Mouse (Mus musculus): ENCODE measurements around the gene Srp9. TPM values are rescaled to one million over a fixed set of nuclear protein-coding genes. Genes with fewer than 3 reads are reported as not detected.

Srp9 gene
- polyA plus RNA-seq, 1 experiment from 2014 or later, result 113 TPM

DNA sequence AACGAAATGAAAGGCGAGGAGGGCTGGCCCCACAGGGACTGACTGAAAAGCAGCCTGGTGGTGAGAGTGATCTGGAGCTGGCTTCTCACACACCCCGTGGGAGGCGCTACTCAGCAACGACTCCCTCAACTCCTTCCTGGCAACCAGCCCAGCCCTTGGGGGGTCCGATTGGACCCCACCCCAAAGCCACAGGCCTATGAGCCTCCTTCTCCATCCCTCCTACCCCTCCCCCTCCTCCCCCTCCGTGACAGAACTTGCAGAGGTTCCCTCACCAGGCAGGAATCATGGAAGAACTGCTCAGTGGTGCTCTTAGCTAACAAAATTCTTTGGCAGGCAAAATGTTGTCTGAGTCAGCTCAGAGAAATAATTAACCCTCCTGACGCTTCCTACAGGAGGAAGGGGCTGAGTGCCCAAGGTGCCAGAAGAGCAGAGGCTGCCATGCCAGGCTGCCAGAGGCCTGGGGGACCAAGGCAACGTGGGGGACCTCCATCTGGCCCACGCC lies 29.2 kb upstream of the Srp9 start:
- no peaks in the 10 kb centered on the region for H3K27me3 ChIP-seq (ENCODE audit: control insufficient read depth, insufficient read depth, low read length)
- H3K27ac ChIP-seq (replicated peaks in 1 of 2; ENCODE audit: control insufficient read depth in 1 of 2, insufficient read depth in 1 of 2, low read depth in 2 of 2, low read length in 2 of 2), result no peak overlapping the region
- H3K9me3 ChIP-seq (ENCODE audit: control insufficient read depth, low read length), result no peaks in the 10 kb centered on the region
- no peak for ATAC-seq (ENCODE audit: insufficient number of reproducible peaks, insufficient read depth, low FRiP score, low read depth)
- peak overlapping the region; percentile 30 for H3K4me2 ChIP-seq (ENCODE audit: low read length)
- H3K9ac ChIP-seq (ENCODE audit: low read length), result no peak overlapping the region
- peaks cover 17 to 36% of the 10 kb centered on the region in 2 experiments for H3K4me1 ChIP-seq (ENCODE audit: control insufficient read depth in 2 of 2, insufficient read depth in 2 of 2, low read length in 2 of 2)
- WGBS, result 22% methylated on average over 9 of the region's 10 CpGs
- no peak overlapping the region for H3K4me3 ChIP-seq (ENCODE audit: control insufficient read depth in 1 of 2, insufficient read depth in 1 of 2, low read depth in 1 of 2, low read length in 2 of 2)
- no peaks in the 10 kb centered on the region for H3K36me3 ChIP-seq (ENCODE audit: control insufficient read depth, insufficient read depth, low read length)

DNA sequence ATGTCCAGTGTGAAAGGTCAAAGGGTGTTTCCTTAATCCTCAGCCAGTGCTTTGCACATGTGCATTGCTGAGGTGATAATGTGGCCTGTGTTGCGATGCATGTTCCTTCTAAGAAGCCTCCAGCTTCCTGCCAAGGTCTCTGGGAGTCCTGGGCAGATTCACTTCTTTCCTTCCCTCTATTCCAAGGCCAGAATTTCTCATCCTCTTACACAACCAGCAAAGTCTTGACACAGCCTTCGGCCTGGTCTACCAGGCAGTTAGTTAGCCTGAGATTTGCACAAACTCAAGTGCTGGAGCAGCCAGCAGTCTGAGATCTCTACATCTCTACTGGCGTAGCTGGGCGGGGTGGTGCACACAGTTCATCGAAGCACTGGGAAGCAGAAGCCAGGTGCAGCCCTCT lies 27.8 kb upstream of the Srp9 start:
- Histone ChIP-seq H3K9ac (ENCODE audit: low read length) (no peak overlapping the region), H3K27ac (replicated peaks in 1 of 2; ENCODE audit: control insufficient read depth in 1 of 2, insufficient read depth in 1 of 2, low read depth in 2 of 2, low read length in 2 of 2) (no peak overlapping the region), H3K4me1 (ENCODE audit: control insufficient read depth in 2 of 2, insufficient read depth in 2 of 2, low read length in 2 of 2) (peaks cover 14 to 23% of the 10 kb centered on the region in 2 experiments), H3K9me3 (ENCODE audit: control insufficient read depth, low read length) (no peaks in the 10 kb centered on the region), H3K36me3 (ENCODE audit: control insufficient read depth, insufficient read depth, low read length) (no peaks in the 10 kb centered on the region), H3K27me3 (ENCODE audit: control insufficient read depth, insufficient read depth, low read length) (no peaks in the 10 kb centered on the region), H3K4me3 (ENCODE audit: control insufficient read depth in 1 of 2, insufficient read depth in 1 of 2, low read depth in 1 of 2, low read length in 2 of 2) (no peak overlapping the region), H3K4me2 (ENCODE audit: low read length) (no peak overlapping the region)
- 77% methylated on average over 5 of the region's 5 CpGs for WGBS
- ATAC-seq (ENCODE audit: insufficient number of reproducible peaks, insufficient read depth, low FRiP score, low read depth), result no peak

DNA sequence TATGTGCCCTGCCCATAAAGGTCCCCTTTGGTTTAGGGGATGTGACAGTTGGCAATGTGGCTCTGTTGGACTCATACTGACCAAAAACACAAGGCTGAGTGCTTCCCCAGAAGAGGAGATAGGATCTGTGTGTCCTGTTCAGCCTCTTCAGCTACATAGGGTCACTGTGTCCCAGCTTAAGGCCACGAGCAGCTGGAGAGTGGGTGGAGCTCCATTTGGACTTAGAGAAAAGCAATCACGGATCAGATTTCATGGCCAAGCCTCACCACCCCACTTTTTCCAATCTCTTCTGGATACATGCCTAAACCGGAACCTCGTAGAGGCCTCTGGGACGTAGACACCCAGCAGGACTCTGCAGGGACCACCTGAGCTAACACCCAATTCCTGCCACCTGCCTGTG lies 25.5 kb upstream of the Srp9 start:
- Histone ChIP-seq H3K4me1 (ENCODE audit: control insufficient read depth in 2 of 2, insufficient read depth in 2 of 2, low read length in 2 of 2) (peaks cover 19 to 32% of the 10 kb centered on the region in 2 experiments), H3K36me3 (ENCODE audit: control insufficient read depth, insufficient read depth, low read length) (no peaks in the 10 kb centered on the region), H3K9me3 (ENCODE audit: control insufficient read depth, low read length) (no peaks in the 10 kb centered on the region), H3K4me3 (ENCODE audit: control insufficient read depth in 1 of 2, insufficient read depth in 1 of 2, low read depth in 1 of 2, low read length in 2 of 2) (no peak overlapping the region), H3K27ac (replicated peaks in 1 of 2; ENCODE audit: control insufficient read depth in 1 of 2, insufficient read depth in 1 of 2, low read depth in 2 of 2, low read length in 2 of 2) (no peak overlapping the region), H3K27me3 (ENCODE audit: control insufficient read depth, insufficient read depth, low read length) (no peaks in the 10 kb centered on the region), H3K9ac (ENCODE audit: low read length) (no peak overlapping the region), H3K4me2 (ENCODE audit: low read length) (no peak overlapping the region)
- WGBS, result 48% methylated on average over 5 of the region's 5 CpGs
- ATAC-seq (ENCODE audit: insufficient number of reproducible peaks, insufficient read depth, low FRiP score, low read depth), result no peak

DNA sequence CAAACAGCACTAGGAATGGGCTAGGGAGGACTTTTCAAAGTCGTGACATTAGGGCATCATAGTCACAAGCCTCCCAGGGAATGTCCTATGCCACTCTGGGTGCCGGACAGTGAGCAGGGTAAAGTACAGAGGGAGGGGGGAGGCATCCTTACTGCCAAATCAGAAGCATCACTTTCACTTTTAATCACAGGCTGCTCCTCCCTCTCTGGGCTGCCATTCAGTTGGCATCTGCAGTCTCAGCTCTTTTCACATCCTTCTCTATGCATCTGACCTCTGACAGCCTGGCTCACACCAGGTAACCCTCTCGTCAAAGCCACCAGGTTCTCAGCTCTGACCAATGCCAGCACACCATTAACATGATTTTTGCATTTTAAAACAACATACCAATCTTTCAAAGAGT lies 24.1 kb upstream of the Srp9 start:
- Histone ChIP-seq H3K4me3 (ENCODE audit: control insufficient read depth in 1 of 2, insufficient read depth in 1 of 2, low read depth in 1 of 2, low read length in 2 of 2) (no peak overlapping the region), H3K27ac (replicated peaks in 1 of 2; ENCODE audit: control insufficient read depth in 1 of 2, insufficient read depth in 1 of 2, low read depth in 2 of 2, low read length in 2 of 2) (no peak overlapping the region), H3K4me2 (ENCODE audit: low read length) (no peak overlapping the region), H3K9me3 (ENCODE audit: control insufficient read depth, low read length) (no peaks in the 10 kb centered on the region), H3K4me1 (ENCODE audit: control insufficient read depth in 2 of 2, insufficient read depth in 2 of 2, low read length in 2 of 2) (peaks cover 18 to 24% of the 10 kb centered on the region in 2 experiments), H3K36me3 (ENCODE audit: control insufficient read depth, insufficient read depth, low read length) (no peaks in the 10 kb centered on the region), H3K27me3 (ENCODE audit: control insufficient read depth, insufficient read depth, low read length) (no peaks in the 10 kb centered on the region), H3K9ac (ENCODE audit: low read length) (no peak overlapping the region)
- ATAC-seq (ENCODE audit: insufficient number of reproducible peaks, insufficient read depth, low FRiP score, low read depth), result no peak
- 77% methylated on average over 3 of the region's 3 CpGs for WGBS

DNA sequence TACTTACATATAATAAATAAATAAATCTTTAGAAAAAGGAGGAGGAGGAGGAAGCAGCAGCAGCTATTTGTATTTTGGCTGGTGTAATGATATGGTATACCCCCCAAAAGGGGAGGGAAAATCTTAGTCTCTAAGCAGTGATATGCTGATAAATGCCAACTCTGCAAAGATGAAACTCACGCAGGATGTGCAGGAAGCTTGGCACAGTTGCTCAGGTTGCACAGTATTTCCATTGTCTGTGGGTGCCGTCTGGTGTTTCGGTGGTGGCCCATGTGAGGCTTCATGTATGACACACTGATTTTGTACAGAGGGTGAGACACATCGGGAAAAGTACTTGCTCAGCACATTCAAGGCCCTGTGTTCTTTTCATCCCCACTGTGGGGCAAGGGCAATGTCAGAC lies 23.1 kb upstream of the Srp9 start:
- WGBS, result 74% methylated on average over 4 of the region's 4 CpGs
- H3K4me1 ChIP-seq (ENCODE audit: control insufficient read depth in 2 of 2, insufficient read depth in 2 of 2, low read length in 2 of 2), result peaks cover 18 to 21% of the 10 kb centered on the region in 2 experiments
- no peaks in the 10 kb centered on the region for H3K9me3 ChIP-seq (ENCODE audit: control insufficient read depth, low read length)

DNA sequence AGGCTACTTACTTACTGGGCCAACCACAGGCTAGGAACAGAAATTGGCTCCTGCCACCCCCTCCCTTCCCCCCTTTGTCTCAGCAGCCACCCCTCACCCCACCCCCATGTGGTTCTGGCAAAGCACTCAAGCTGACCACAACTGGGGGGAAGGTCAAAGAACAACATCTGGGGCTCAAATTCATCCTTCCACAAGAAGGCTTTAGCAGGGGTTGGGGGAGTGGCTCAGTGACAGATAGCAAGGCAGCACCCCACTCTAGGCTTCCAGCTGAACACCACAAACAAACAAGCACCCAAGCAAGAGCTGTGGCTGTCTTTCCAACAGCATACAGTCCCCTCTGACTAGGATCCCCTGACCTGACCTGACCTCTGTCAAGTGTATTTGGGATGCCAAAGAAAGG lies 21.8 kb upstream of the Srp9 start:
- Histone ChIP-seq H3K27me3 (ENCODE audit: control insufficient read depth, insufficient read depth, low read length) (no peaks in the 10 kb centered on the region), H3K4me2 (ENCODE audit: low read length) (no peak overlapping the region), H3K36me3 (ENCODE audit: control insufficient read depth, insufficient read depth, low read length) (no peaks in the 10 kb centered on the region), H3K9me3 (ENCODE audit: control insufficient read depth, low read length) (no peaks in the 10 kb centered on the region), H3K4me1 (ENCODE audit: control insufficient read depth in 2 of 2, insufficient read depth in 2 of 2, low read length in 2 of 2) (peaks cover 18 to 23% of the 10 kb centered on the region in 2 experiments), H3K4me3 (ENCODE audit: control insufficient read depth in 1 of 2, insufficient read depth in 1 of 2, low read depth in 1 of 2, low read length in 2 of 2) (no peak overlapping the region), H3K27ac (replicated peaks in 1 of 2; ENCODE audit: control insufficient read depth in 1 of 2, insufficient read depth in 1 of 2, low read depth in 2 of 2, low read length in 2 of 2) (no peak overlapping the region), H3K9ac (ENCODE audit: low read length) (no peak overlapping the region)
- no peak for ATAC-seq (ENCODE audit: insufficient number of reproducible peaks, insufficient read depth, low FRiP score, low read depth)

More for the DNA sequence above, 23.1 kb upstream of the Srp9 start:
- H3K4me3 ChIP-seq (ENCODE audit: control insufficient read depth in 1 of 2, insufficient read depth in 1 of 2, low read depth in 1 of 2, low read length in 2 of 2), result no peak overlapping the region
- H3K27ac ChIP-seq (replicated peaks in 1 of 2; ENCODE audit: control insufficient read depth in 1 of 2, insufficient read depth in 1 of 2, low read depth in 2 of 2, low read length in 2 of 2), result no peak overlapping the region
- no peak overlapping the region for H3K4me2 ChIP-seq (ENCODE audit: low read length)
- no peak overlapping the region for H3K9ac ChIP-seq (ENCODE audit: low read length)
- H3K36me3 ChIP-seq (ENCODE audit: control insufficient read depth, insufficient read depth, low read length), result no peaks in the 10 kb centered on the region
- ATAC-seq (ENCODE audit: insufficient number of reproducible peaks, insufficient read depth, low FRiP score, low read depth), result no peak
- H3K27me3 ChIP-seq (ENCODE audit: control insufficient read depth, insufficient read depth, low read length), result no peaks in the 10 kb centered on the region

DNA sequence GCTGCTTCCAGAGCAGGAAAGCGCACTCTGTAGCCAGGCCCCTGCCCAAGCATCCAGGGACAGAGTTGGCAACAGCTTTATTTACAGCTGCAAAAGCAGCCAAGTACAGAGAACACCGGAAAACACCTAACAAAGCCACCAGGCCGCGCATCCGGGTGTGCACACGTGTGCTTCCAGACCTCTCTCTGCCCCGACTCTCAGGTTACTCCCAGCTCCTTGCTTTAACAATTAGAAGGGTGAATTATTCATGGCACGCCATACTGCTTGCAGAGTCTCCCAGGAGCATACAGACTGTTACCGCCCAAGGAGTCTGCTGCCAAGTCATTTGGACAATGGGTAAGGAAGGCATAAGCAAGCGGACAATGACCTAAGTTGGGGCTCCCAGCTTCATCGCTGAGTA lies 21.1 kb upstream of the Srp9 start:
- no peak overlapping the region for H3K4me2 ChIP-seq (ENCODE audit: low read length)
- no peaks in the 10 kb centered on the region for H3K9me3 ChIP-seq (ENCODE audit: control insufficient read depth, low read length)
- H3K4me1 ChIP-seq (ENCODE audit: control insufficient read depth in 2 of 2, insufficient read depth in 2 of 2, low read length in 2 of 2), result peaks cover 21 to 23% of the 10 kb centered on the region in 2 experiments
- WGBS, result 90% methylated on average over 11 of the region's 11 CpGs
- no peaks in the 10 kb centered on the region for H3K36me3 ChIP-seq (ENCODE audit: control insufficient read depth, insufficient read depth, low read length)
- ATAC-seq (ENCODE audit: insufficient number of reproducible peaks, insufficient read depth, low FRiP score, low read depth), result no peak
- H3K4me3 ChIP-seq (ENCODE audit: control insufficient read depth in 1 of 2, insufficient read depth in 1 of 2, low read depth in 1 of 2, low read length in 2 of 2), result no peak overlapping the region
- no peak overlapping the region for H3K27ac ChIP-seq (replicated peaks in 1 of 2; ENCODE audit: control insufficient read depth in 1 of 2, insufficient read depth in 1 of 2, low read depth in 2 of 2, low read length in 2 of 2)
- no peaks in the 10 kb centered on the region for H3K27me3 ChIP-seq (ENCODE audit: control insufficient read depth, insufficient read depth, low read length)
- no peak overlapping the region for H3K9ac ChIP-seq (ENCODE audit: low read length)

DNA sequence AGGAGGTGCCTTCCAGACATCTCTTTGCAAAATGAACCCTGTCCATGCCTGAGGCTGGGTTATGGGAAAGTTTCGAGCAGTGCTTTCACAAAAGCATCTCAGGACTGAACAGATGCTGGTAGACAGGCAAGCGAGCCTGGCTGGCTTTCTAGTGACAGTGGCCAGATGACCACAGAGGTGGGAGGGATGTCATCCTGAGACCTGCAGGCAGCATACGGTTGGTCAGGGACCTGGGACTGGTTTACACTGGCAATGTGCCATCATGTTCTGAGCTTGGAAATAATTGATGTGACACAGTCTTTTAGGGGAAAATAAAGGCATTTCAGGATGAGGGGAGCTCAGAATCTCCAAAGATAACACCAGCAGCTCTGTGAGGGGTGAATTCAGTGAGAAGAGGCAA lies 19.5 kb upstream of the Srp9 start:
- no peaks in the 10 kb centered on the region for H3K9me3 ChIP-seq (ENCODE audit: control insufficient read depth, low read length)
- no peaks in the 10 kb centered on the region for H3K27me3 ChIP-seq (ENCODE audit: control insufficient read depth, insufficient read depth, low read length)
- H3K4me3 ChIP-seq (ENCODE audit: control insufficient read depth in 1 of 2, insufficient read depth in 1 of 2, low read depth in 1 of 2, low read length in 2 of 2), result no peak overlapping the region
- H3K4me1 ChIP-seq (ENCODE audit: control insufficient read depth in 2 of 2, insufficient read depth in 2 of 2, low read length in 2 of 2), result peaks cover 16 to 21% of the 10 kb centered on the region in 2 experiments
- 26% methylated on average over 3 of the region's 3 CpGs for WGBS
- no peak for ATAC-seq (ENCODE audit: insufficient number of reproducible peaks, insufficient read depth, low FRiP score, low read depth)
- H3K27ac ChIP-seq (replicated peaks in 1 of 2; ENCODE audit: control insufficient read depth in 1 of 2, insufficient read depth in 1 of 2, low read depth in 2 of 2, low read length in 2 of 2), result no peak overlapping the region
- H3K36me3 ChIP-seq (ENCODE audit: control insufficient read depth, insufficient read depth, low read length), result no peaks in the 10 kb centered on the region
- no peak overlapping the region for H3K9ac ChIP-seq (ENCODE audit: low read length)
- no peak overlapping the region for H3K4me2 ChIP-seq (ENCODE audit: low read length)
